Mouse (Mus musculus) C2C12 (cell line): ENCODE data around the gene Iqch.

ENCODE experiments used
- CEBPB ChIP-seq: IDR thresholded peaks from one replicate; pipeline ENCODE4 v1.6.1; 2011; ENCODE audit warnings: low read depth, mild to moderate bottlenecking, control low read depth, moderate library complexity
- CTCF ChIP-seq: IDR thresholded peaks from one replicate; pipeline ENCODE4 v1.5.1; 2011; ENCODE audit not compliant: control insufficient read depth, insufficient read depth, insufficient read length
- FOSL1 ChIP-seq: IDR thresholded peaks from one replicate; pipeline ENCODE4 v1.8.0; 2011; ENCODE audit warnings: mild to moderate bottlenecking, low read length; ENCODE audit not compliant: poor library complexity, insufficient read depth, severe bottlenecking
- MAX ChIP-seq: IDR thresholded peaks from one replicate; pipeline ENCODE4 v1.6.1; 2011; ENCODE audit warnings: mild to moderate bottlenecking, control low read depth
- MYOG ChIP-seq: IDR thresholded peaks from one replicate; pipeline ENCODE4 v1.6.1; 2011; ENCODE audit not compliant: control insufficient read depth, insufficient read length; ENCODE audit errors: extremely low read depth
- USF1 ChIP-seq: IDR thresholded peaks from one replicate; pipeline ENCODE4 v1.6.1; 2011; ENCODE audit warnings: low read depth, mild to moderate bottlenecking, control low read depth, moderate library complexity

DNA sequence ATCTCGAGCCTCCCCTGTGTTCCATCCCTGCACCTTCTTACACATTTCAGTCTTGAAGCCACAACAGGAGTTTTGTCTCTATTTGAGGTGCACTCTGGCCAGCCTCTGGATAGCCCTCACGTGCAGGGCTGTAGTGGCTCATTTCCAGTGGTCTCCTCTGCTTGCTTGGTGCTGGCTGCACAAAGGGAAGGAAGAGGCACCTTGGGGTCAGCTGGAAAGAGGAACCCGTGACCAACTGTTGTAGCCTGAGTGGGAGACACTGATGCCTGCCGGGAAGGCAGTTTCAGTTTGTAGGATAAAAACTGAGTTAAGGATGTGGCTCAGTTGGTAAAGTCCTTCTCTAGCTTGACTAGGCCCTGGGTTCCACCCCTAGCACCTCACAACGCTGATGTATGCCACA lies 9.7 kb upstream of the Iqch start:
- TF ChIP-seq CTCF: no peak
- no peak for TF ChIP-seq MAX
- no peak for TF ChIP-seq FOSL1
- no peak for TF ChIP-seq CEBPB
- TF ChIP-seq USF1: no peak
- TF ChIP-seq MYOG: no peak
